Mouse (Mus musculus): Measurements from ENCODE around the gene Nckipsd.
A peak's percentile ranks its signal among the peaks of the same experiment; 100 is the strongest.

Gene Nckipsd

DNA sequence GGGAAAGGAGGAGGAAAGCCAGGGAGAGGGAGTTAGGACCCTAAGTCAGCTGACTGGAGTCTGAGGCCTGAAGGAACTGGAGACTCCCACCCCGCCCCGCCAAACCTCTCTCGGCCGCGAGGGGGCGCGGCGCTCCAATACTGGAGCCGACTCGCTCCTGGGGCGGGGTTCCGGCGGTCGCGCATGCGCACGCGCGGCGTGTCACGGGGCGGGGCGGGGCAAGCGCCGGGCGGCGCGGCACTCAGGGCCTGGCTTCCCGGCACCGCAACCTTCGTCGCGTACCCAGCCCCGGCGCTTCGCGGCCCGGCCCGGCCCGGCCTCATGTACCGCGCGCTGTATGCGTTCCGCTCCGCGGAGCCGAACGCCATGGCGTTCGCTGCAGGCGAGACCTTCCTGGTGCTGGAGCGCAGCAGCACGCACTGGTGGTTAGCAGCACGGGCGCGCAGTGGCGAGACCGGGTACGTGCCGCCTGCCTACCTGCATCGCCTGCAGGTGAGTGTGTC is at the start of gene Nckipsd:
Gene Nckipsd, plus strand, starts transcription at position 206 of the 503 bp plus-strand sequence.
- DNase-seq (ENCODE audit: low spot score) = peak; percentile 94

GRCm38 (mm10) chr9:108759121-108759520 is 49.0 kb upstream of the Nckipsd start:
- no peak for DNase-seq (ENCODE audit: low spot score)

- peak; percentile 68 for DNase-seq (ENCODE audit: low spot score)
These were observed 48.4 kb upstream of the Nckipsd start for GRCm38 (mm10) chr9:108759805-108760204.

DNA sequence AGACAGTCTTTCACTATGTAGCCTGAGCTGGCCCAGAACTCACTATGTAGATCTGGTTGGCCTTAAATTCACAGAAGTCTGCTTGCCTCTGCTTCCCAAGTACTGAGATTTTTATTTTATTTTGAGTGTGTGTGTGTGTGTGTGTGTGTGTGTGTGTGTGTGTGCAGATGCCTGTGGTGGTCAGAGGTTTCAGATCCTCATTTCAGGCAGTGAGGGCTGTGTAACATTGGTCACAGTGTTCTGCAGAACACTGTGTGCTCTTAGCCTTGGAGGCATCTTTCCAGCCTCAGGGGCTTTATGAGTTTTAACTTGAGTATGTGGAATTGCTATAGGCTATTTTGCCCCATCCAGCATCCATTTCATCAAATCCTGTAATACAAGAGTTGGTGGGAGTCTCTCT is 46.6 kb upstream of the Nckipsd start:
- no peak for DNase-seq (ENCODE audit: low spot score)

- no peak for DNase-seq (ENCODE audit: low spot score)
These were observed 43.2 kb upstream of the Nckipsd start for GRCm38 (mm10) chr9:108764971-108765370.

DNA sequence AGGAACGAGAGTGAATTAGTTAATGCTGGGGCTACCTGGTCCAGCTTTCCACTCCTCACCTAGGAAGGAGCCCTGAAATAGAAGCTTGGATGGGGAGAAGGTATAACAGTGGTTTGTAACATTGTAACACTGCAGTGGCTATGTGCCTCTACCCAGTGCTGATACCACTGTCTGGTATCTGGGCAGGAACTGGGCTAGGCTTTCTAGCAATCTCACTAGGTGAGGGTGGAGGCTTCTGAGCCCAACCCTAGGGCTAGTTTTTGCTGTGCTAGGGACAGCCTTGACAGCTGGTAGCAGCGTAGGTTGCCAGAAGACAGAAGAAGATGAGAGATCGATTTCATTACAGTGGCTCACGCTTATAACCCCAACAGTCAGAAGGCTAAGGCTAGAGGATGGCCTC is 31.6 kb upstream of the Nckipsd start:
- DNase-seq (ENCODE audit: low spot score) = no peak

GRCm38 (mm10) chr9:108777276-108777675 is 30.9 kb upstream of the Nckipsd start:
- no peak for DNase-seq (ENCODE audit: low spot score)

GRCm38 (mm10) chr9:108780959-108781358 is 27.2 kb upstream of the Nckipsd start:
- no peak for DNase-seq (ENCODE audit: low spot score)

GRCm38 (mm10) chr9:108781891-108782290 is 26.3 kb upstream of the Nckipsd start:
- no peak for DNase-seq (ENCODE audit: low spot score)

- DNase-seq (ENCODE audit: low spot score) = no peak
These were observed 25.2 kb upstream of the Nckipsd start for GRCm38 (mm10) chr9:108782836-108783547.

DNA sequence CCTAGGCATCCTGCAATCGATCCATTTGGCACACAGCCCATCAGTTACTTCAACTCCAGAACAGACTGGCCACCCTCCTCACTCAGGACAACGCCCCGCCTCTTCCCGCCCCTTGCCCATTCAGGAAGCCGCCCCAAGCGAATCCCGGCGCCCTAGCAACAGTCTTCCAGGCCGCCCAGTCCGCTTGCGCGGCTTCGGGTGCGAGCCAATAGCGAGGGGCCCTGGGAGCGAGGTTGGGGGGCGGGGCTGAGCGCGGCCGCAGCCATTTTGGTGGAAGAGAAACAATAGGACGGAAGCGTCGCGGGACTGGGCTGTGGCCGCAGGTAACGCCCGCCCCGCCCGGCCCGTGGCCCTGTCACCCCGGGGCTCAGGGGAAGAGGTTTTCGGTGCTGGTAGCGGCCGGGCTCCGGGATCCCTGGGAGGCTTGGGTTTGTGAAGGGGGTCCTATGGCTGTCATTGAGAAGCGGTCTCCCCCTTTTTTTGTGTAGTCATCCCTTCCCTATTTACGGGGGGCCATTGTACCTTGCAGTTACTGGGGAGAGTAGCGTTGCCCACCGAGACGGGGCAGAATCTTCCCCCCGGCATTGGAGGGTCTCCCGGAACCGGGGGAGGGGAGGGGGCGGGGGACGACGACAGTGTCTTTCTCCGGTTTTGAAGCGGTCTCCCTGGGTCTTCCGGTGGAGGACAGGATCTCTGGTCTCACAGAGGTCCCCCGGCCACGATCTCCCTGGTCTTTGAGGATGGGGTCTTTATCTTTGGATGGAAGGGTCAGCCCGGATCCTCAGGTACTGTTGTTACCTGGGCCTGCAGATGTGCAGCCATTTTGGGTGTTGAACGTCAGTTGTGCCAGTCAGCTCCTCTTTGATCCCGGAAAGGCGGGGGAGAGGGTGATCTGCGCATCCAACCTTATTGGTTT is 24.4 kb upstream of the Nckipsd start, which contains the start of gene Ip6k2:
Gene Ip6k2, plus strand, starts transcription at position 249 of the 916 bp plus-strand sequence.
- peak; percentile 86 for DNase-seq (ENCODE audit: low spot score)

DNA sequence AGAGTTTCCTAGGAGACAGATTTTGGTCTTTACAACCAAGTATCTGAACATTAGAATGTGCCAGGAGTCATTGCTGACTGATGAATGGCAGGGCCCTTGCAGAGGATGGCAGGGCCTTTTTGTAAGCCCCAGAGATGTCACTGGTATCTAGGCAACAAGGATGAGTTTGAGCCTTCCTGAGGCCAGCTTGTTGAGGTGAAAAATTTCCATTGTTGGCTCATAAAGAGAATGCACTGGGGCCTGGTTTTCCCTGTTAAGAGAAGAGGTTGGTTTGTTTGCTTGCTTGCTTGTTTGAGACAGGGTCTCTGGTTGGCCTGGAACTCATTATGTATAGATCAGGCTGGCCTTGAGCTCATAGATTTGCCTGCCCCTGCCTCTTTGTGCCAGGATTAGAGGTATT is 22.8 kb upstream of the Nckipsd start:
- DNase-seq (ENCODE audit: low spot score) = no peak

DNA sequence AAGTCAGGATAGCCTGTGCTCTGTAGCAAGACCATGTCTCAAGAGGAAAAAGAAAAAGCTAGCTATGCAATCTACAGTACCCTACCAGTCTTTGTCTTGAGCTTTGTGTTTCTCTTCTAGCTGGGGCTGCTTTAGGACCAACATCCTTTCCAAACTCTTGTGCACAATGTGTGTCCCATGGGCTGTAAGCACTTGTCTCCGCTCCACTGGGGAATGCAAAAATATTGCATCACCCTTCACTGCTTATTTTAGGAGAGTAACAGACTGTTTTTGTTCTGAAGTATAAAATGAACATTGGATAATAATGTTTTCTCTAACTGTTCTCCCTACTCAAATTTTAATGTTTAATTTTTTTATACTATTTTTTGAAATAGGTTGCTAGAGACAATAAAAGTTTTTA is 21.7 kb upstream of the Nckipsd start:
- no peak for DNase-seq (ENCODE audit: low spot score)

DNA sequence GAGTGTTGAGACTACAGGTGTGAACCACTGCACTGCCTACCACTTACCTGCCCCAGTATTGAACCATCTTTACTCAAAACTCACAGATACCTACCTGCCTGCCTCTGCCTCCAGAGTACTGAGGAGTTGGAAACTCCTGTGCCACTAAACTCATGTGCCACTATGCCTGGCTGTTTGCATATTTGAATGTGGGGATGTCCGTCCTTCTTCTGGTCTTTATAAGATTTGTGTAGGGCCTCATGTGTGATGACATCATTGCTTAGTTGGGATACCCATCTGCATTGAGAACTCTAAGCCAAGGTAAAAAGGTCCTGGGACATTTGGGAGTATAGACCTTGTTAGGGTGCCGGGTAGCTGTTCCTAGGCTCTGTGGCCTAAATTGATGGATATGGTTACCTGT is 21.1 kb upstream of the Nckipsd start:
- no peak for DNase-seq (ENCODE audit: low spot score)

DNA sequence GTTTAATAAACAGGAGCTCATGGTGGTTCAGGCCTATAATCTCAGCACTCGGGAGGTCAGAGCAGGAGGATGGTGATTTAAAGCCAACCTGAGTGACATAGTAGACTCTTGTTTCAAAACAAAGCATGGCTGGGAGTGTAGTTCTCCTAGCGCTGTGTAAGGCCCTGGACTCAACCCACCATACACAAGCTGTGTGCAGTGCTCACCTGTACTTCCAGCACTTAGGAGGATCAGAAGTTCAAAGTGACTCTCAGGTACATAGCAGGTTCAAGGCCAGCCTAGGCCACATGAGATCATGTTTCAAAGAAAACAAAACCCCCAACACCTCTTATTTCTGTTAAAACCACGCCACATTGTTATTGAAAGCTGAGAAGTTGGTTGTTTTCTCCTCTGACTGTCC is 19.5 kb upstream of the Nckipsd start:
- DNase-seq (ENCODE audit: low spot score) = no peak

DNA sequence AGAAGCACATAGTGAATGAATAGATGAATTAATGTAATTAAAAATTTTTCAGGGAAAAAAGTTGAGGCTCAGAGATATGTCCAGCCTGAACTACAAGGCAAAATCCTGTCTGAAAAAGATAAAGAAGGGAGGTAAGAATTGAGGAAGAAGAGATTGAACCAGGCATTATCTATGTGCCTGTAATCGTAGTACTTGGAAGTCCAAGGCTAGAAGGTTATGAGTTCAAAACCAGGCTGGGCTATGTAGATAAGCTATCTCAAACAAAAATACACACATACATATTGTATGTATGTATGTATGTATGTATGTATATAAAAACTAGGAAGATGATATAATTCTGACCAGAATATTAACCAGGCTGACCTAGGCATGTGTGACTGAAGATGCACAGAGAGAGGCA is 15.9 kb upstream of the Nckipsd start:
- peak; percentile 67 for DNase-seq (ENCODE audit: low spot score)

DNA sequence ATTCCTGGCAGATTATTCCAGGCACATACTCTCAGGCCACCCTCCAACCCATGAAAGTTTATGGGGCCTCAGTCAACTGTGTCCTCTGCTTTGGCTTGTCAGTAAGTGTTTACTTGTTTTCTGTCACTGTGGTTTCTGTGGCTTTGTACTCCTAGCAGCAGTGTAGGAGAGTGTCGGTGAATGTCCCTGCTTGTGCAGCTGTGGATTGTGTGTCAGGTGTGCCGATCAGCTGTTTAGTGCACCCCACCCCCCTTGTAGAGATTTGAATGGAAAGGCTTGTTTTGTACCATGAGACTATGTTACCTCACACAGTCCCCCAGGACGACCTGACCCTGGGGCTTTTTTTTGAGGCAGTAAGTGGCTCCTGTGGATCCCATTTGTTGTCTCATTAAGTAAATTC is 15.4 kb upstream of the Nckipsd start:
- DNase-seq (ENCODE audit: low spot score) = no peak

DNA sequence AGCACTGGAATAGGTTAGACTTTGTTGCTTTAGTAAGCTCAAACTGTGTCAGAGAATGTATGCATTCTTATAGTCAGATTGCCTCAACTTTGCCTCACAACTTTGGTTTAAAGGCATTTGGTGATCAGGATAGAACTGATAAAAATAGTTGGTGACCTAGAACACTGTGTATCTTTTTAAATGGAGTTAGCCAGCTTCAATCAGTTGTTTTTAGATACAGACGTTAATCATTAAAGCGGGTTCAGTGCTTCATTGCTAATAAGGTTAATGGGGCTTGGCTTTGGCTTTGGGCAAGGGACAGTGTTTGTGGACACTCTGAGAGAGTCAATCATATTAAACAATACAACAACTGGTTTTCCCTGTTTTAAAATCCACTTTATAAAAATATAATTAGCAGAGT is 12.9 kb upstream of the Nckipsd start:
- DNase-seq (ENCODE audit: low spot score) = no peak

- DNase-seq (ENCODE audit: low spot score) = peak; percentile 83
These were observed 12.4 kb upstream of the Nckipsd start for GRCm38 (mm10) chr9:108795762-108796161.

DNA sequence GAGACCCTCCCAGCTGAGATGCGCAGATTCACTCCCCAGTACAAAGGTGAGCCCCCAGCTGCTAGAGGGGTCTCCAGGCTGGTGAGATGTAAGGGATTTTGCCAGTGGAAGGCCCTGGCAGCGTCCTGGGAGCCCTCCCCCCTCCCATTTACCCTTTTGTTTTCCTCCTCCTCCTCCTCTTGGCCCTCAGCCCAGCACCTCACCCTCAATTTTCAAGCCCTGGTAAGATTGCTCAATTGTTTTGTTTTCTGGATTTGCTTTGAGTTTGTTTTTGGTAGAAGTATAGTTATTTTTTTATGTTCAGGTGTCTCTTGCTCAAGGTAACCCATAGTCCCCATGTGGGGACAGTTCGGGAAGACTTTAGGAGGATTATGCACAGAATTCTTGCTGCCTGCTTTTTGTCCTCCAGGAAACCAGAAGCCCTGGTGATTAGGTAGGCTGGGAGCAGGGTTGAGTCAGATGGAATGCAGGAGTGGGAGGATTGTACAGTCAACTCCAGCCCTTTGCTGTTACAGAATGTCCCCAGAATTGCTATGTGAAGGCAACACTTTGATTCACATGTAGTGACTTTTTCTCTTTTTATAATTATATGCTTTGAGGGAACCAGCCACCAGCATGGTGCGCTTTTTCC is 11.7 kb upstream of the Nckipsd start:
- no peak for DNase-seq (ENCODE audit: low spot score)

DNA sequence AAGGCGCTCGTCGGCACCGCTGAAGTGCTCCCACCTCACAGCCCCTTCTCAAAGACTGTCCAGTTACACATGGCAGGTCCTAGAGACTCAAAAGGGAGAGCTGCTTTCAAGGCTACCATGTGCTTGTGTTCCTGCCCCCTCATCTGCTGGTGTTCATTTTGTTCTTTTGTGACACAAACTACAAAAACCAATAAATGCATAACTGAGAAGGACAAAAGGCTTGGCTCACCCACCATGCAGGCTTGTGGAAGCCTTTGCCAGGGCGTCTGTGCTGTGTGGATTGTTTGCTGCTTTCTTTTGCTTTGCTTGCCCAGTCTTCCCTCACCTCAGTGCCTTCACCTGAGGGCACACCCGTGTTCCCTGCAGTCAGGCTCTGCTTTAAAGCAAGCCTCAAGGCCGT is 10.7 kb upstream of the Nckipsd start:
- no peak for DNase-seq (ENCODE audit: low spot score)

DNA sequence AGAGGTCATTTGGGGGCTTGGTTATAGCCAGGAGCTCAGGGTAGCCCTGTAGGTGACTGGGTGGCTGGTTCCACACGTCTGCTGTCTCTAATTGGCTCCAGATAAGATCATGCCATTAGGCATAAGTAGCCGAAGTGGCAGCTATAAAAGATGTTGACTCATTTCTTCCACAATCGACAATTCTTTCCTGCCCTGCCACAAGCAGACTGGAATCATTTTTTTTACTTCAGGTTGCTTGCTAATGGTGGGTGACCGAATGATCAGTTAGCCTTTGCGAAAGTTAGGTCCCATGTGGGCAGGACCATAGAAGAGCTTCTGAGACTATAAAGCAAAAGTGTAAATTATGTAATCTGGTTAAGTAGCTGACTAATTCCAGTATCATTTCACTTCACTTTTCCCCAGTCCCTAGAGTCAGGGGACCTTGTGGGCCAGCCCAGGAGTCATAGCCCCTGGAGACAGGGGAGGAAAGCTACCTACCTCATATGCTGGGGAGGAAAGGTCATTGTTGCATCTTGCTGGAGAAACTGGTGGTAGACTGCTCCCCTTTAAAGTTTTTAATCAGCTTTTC is 9.6 kb upstream of the Nckipsd start:
- no peak for DNase-seq (ENCODE audit: low spot score)
